Comparison of ENCODE assay signal across 9 mouse cellular contexts in the genomic region with DNA sequence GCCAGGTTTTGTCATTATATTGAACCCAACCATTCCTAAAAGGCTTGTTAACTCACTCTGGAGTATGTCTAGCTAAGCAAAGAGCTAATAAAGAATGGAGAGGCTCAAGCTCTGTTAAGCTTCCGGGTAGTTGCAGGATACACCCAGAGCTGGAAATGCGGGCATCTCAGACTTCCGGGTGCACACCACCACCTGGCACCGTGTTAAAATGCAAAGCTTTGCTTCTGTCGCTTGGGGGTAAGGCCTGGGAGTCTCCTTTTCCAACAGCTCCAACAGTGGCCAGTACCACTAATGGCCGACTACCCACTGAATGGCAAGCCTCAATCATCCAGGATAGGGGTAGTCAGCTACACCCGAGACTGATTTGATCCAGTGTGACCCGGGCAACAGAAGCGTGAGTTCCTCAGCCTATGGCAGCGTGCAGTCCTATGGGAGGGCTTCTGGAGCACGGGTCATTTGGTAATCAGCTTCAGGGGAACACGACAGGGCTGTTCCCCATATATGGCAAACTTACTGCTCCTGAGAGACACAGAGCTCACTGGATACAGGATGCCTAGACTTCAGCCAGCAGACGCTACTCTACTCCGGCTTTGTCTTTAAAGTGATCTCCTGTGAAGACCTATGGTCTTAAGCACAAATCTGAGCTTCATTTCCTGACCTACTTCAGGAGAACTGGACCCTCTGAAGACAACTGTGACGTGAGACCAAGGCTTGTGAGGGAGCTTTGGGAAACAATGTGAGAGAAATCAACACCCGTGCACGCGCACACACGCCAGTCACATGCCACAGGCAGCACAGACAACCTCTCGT. TPM values are rescaled to one million over a fixed set of nuclear protein-coding genes. Genes with fewer than 3 reads are reported as not detected.
DNase-seq lines count a peak whose midpoint lies in the region; ATAC-seq and TF ChIP-seq lines count a peak whose summit lies in the region.
"Had no signal": no experiment of that assay in that cellular context is flagged by ENCODE, and none has a peak within 500 bp of the region (broad histone marks: within the 10 kb centered on the region; RNA-seq: fewer than 3 reads in every experiment).

No protein-coding gene starts in this region.

- peaks cover 5% of the 10 kb centered on the region for H3K36me3 ChIP-seq in hindbrain, embryonic 12.5 days
- H3K36me3 ChIP-seq in hindbrain, embryonic 11.5 days (ENCODE audit: control insufficient read depth, insufficient read depth, low read length) = no peaks in the 10 kb centered on the region
- no peaks in the 10 kb centered on the region; the same call in 1 of the 2 replicates for H3K36me3 ChIP-seq in spleen, adult 2 months (ENCODE audit: control insufficient read depth, insufficient read depth, low read length)
- peaks cover 32% of the 10 kb centered on the region for H3K36me3 ChIP-seq in intestine, embryonic 14.5 days (ENCODE audit: control insufficient read depth, insufficient read depth, low read length)
- H3K36me3 ChIP-seq in stomach, embryonic 16.5 days (ENCODE audit: control insufficient read depth, insufficient read depth, low read length) = no peaks in the 10 kb centered on the region

- TF ChIP-seq POLR2A in spleen, adult 2 months (IDR thresholded peaks at IDR 0.05; ENCODE audit: low read depth, low read length) = no peak

- WGBS in hindbrain, embryonic 12.5 days = 78% methylated on average over 20 of the region's 20 CpGs
- WGBS in hindbrain, embryonic 11.5 days = 77% methylated on average over 20 of the region's 20 CpGs
- 82% methylated on average over 20 of the region's 20 CpGs for WGBS in spleen, adult 2 months
- WGBS in intestine, embryonic 14.5 days = 79% methylated on average over 20 of the region's 20 CpGs
- WGBS in stomach, embryonic 16.5 days = 79% methylated on average over 20 of the region's 20 CpGs

- no peak for TF ChIP-seq CTCF in spleen, adult 2 months (IDR thresholded peaks at IDR 0.05; ENCODE audit: extremely low read depth, insufficient read depth, insufficient read length, insufficient replicate concordance)

- no peak overlapping the region for H3K4me3 ChIP-seq in hindbrain, embryonic 12.5 days
- no peak overlapping the region for H3K4me3 ChIP-seq in hindbrain, embryonic 11.5 days (ENCODE audit: low read depth, low read length)
- no peak overlapping the region for H3K4me3 ChIP-seq in spleen, adult 2 months (ENCODE audit: extremely low read depth, insufficient read depth, insufficient read length)
- no peak overlapping the region for H3K4me3 ChIP-seq in intestine, embryonic 14.5 days (ENCODE audit: low read depth, low read length)
- H3K4me3 ChIP-seq in stomach, embryonic 16.5 days (replicated peaks; ENCODE audit: low read length) = no peak overlapping the region

- H3K27ac ChIP-seq in hindbrain, embryonic 12.5 days = peak overlapping the region; percentile 41; the same call in 1 of the 2 replicates
- no peak overlapping the region; the same call in 1 of the 2 replicates for H3K27ac ChIP-seq in hindbrain, embryonic 11.5 days (ENCODE audit: low read depth, low read length)
- H3K27ac ChIP-seq in spleen, adult 2 months (ENCODE audit: insufficient read depth, low read length) = peak overlapping the region; percentile 91
- peak overlapping the region; percentile 65; the same call in 1 of the 2 replicates for H3K27ac ChIP-seq in intestine, embryonic 14.5 days (ENCODE audit: low read depth)
- H3K27ac ChIP-seq in stomach, embryonic 16.5 days (ENCODE audit: low read length) = peak overlapping the region; percentile 81

- no peak for DNase-seq in hindbrain, embryonic 11.5 days (ENCODE audit: low spot score)
- DNase-seq in spleen, adult 2 months (ENCODE audit: low read depth in 1 of 2, low spot score in 2 of 2) = no peak
- DNase-seq in spleen, postnatal 10 days (ENCODE audit: low spot score in 2 of 2) = no peak
- DNase-seq in intestine, embryonic 14.5 days (ENCODE audit: low spot score) = no peak
- no peak for DNase-seq in adrenal gland, postnatal 36 days

- peaks cover 31% of the 10 kb centered on the region for H3K4me1 ChIP-seq in hindbrain, embryonic 12.5 days
- H3K4me1 ChIP-seq in hindbrain, embryonic 11.5 days (replicated peaks; ENCODE audit: control insufficient read depth, insufficient read depth, low read length) = peaks cover 2% of the 10 kb centered on the region; the same call in 1 of the 2 replicates
- H3K4me1 ChIP-seq in spleen, adult 2 months (ENCODE audit: control insufficient read depth, insufficient read depth, insufficient read length) = peaks cover 34% of the 10 kb centered on the region
- H3K4me1 ChIP-seq in intestine, embryonic 14.5 days (replicated peaks; ENCODE audit: control insufficient read depth, insufficient read depth, low read length) = peaks cover 19% of the 10 kb centered on the region
- H3K4me1 ChIP-seq in stomach, embryonic 16.5 days (ENCODE audit: control insufficient read depth, insufficient read depth, low read length) = peaks cover 17% of the 10 kb centered on the region; the same call in 1 of the 2 replicates

- H3K4me2 ChIP-seq in hindbrain, embryonic 12.5 days (replicated peaks) = no peak overlapping the region
- H3K4me2 ChIP-seq in hindbrain, embryonic 11.5 days (replicated peaks; ENCODE audit: low read depth, low read length) = no peak overlapping the region
- no peak overlapping the region for H3K4me2 ChIP-seq in intestine, embryonic 14.5 days (ENCODE audit: low read length)
- H3K4me2 ChIP-seq in stomach, embryonic 16.5 days (ENCODE audit: low read depth, low read length) = no peak overlapping the region

- H3K27me3 ChIP-seq in hindbrain, embryonic 12.5 days = no peaks in the 10 kb centered on the region
- no peaks in the 10 kb centered on the region for H3K27me3 ChIP-seq in hindbrain, embryonic 11.5 days (ENCODE audit: control insufficient read depth, insufficient read depth, low read length)
- no peaks in the 10 kb centered on the region for H3K27me3 ChIP-seq in spleen, adult 2 months (ENCODE audit: control insufficient read depth, insufficient read depth, low read length)
- no peaks in the 10 kb centered on the region for H3K27me3 ChIP-seq in intestine, embryonic 14.5 days (replicated peaks; ENCODE audit: control insufficient read depth, insufficient read depth, low read length)
- no peaks in the 10 kb centered on the region for H3K27me3 ChIP-seq in stomach, embryonic 16.5 days (ENCODE audit: control insufficient read depth, insufficient read depth, low read length)

- no peak for ATAC-seq in hindbrain, embryonic 12.5 days (ENCODE audit: low FRiP score)
- no peak for ATAC-seq in hindbrain, embryonic 11.5 days (ENCODE audit: low FRiP score)
- ATAC-seq in intestine, embryonic 14.5 days (replicated peaks; ENCODE audit: low FRiP score, low TSS enrichment, low read depth) = no peak
- no peak for ATAC-seq in stomach, embryonic 16.5 days (ENCODE audit: insufficient read depth, low FRiP score)

- H3K9me3 ChIP-seq in hindbrain, embryonic 12.5 days (replicated peaks) = no peaks in the 10 kb centered on the region
- no peaks in the 10 kb centered on the region for H3K9me3 ChIP-seq in hindbrain, embryonic 11.5 days (ENCODE audit: control insufficient read depth, low read length)
- no peaks in the 10 kb centered on the region for H3K9me3 ChIP-seq in intestine, embryonic 14.5 days (ENCODE audit: control insufficient read depth, low read length)
- H3K9me3 ChIP-seq in stomach, embryonic 16.5 days (replicated peaks; ENCODE audit: control insufficient read depth, low read length) = no peaks in the 10 kb centered on the region

- H3K9ac ChIP-seq in hindbrain, embryonic 12.5 days = no peak overlapping the region
- no peak overlapping the region for H3K9ac ChIP-seq in hindbrain, embryonic 11.5 days (ENCODE audit: low read depth, low read length)
- no peak overlapping the region; the same call in 1 of the 2 replicates for H3K9ac ChIP-seq in intestine, embryonic 14.5 days (ENCODE audit: low read length)
- H3K9ac ChIP-seq in stomach, embryonic 16.5 days (ENCODE audit: low read length) = no peak overlapping the region

RNA-seq across cellular contexts. Expression of gene Dad1, which starts 19.5 kb away (rescaled TPM):
- 238 and 259 TPM in 2 replicates for polyA plus RNA-seq in hindbrain, embryonic 12.5 days (2016; fragmentation: Nextera tagmentation; extraction: Ambion mirVana)
- 270 and 300 TPM in 2 replicates for polyA plus RNA-seq in hindbrain, embryonic 11.5 days (2014; fragmentation: Nextera tagmentation; extraction: Ambion mirVana)
- 309 and 372 TPM in 2 replicates for polyA plus RNA-seq in spleen, adult 2 months (2012; rRNA removed)
- polyA plus RNA-seq in intestine, embryonic 14.5 days (2014; fragmentation: Nextera tagmentation; extraction: Ambion mirVana) = 414 and 449 TPM in 2 replicates
- 391 and 448 TPM in 2 replicates for polyA plus RNA-seq in stomach, embryonic 16.5 days (2015; fragmentation: Nextera tagmentation; extraction: Ambion mirVana)
- 100 to 1,000 TPM; 341 to 382 TPM for total RNA-seq in adrenal gland, postnatal 36 days (2021)

RNA-seq across cellular contexts. Expression of gene Abhd4, which starts 19.6 kb away (rescaled TPM):
- 44.0 and 47.7 TPM in 2 replicates for polyA plus RNA-seq in hindbrain, embryonic 12.5 days (2016; fragmentation: Nextera tagmentation; extraction: Ambion mirVana)
- 44.0 and 47.2 TPM in 2 replicates for polyA plus RNA-seq in hindbrain, embryonic 11.5 days (2014; fragmentation: Nextera tagmentation; extraction: Ambion mirVana)
- polyA plus RNA-seq in spleen, adult 2 months (2012; rRNA removed) = 17.9 and 23.4 TPM in 2 replicates
- polyA plus RNA-seq in intestine, embryonic 14.5 days (2014; fragmentation: Nextera tagmentation; extraction: Ambion mirVana) = 46.9 and 53.5 TPM in 2 replicates
- 51.7 and 57.0 TPM in 2 replicates for polyA plus RNA-seq in stomach, embryonic 16.5 days (2015; fragmentation: Nextera tagmentation; extraction: Ambion mirVana)
- total RNA-seq in adrenal gland, postnatal 36 days (2021) = 100 to 1,000 TPM; 479 to 663 TPM

RNA-seq across cellular contexts. Expression of gene Olfr49, which starts 50.3 kb away (rescaled TPM):
- polyA plus RNA-seq in hindbrain, embryonic 12.5 days (2016; fragmentation: Nextera tagmentation; extraction: Ambion mirVana) = not detected in 2 replicates
- not detected in 2 replicates for polyA plus RNA-seq in hindbrain, embryonic 11.5 days (2014; fragmentation: Nextera tagmentation; extraction: Ambion mirVana)
- polyA plus RNA-seq in spleen, adult 2 months (2012; rRNA removed) = not detected in 2 replicates
- not detected in 2 replicates for polyA plus RNA-seq in intestine, embryonic 14.5 days (2014; fragmentation: Nextera tagmentation; extraction: Ambion mirVana)
- polyA plus RNA-seq in stomach, embryonic 16.5 days (2015; fragmentation: Nextera tagmentation; extraction: Ambion mirVana) = not detected in 2 replicates
- not detected for total RNA-seq in adrenal gland, postnatal 36 days (2021)
- total RNA-seq: hematopoietic stem cell, adult 5-6 weeks; left cerebral cortex, adult 18-20 months had no signal
